Mouse (Mus musculus): ENCODE results near the gene Trappc4. TPM values are rescaled to one million over a fixed set of nuclear protein-coding genes. Genes with fewer than 3 reads are reported as not detected.
"Not testable (repeated sequence)": the region's sequence is repeated elsewhere in the genome, so short reads cannot be mapped to it uniquely, and the experiment has no call there.

The Trappc4 gene
- polyA plus RNA-seq, 1 experiment from 2014 or later: 143 TPM

DNA sequence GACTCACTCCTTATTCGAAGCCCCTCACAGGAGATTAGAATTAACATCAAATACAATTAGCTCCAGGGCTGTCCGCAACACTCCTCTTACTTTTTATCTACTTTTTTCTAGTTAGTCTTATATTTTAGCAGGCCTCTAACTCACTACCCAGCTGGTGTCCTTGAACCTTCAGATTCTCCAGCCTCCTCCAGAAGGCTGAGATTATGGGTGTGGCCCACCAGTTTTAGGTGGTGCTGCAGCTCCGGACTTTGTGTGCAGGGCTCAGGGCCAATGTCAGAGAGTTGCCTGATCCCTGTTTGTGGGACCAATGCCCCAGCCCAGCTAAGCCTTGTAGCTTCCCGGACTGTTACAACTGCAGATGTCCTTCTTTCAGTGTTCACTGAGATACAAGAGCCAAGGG is 16.2 kb upstream of the Trappc4 start:
- Histone ChIP-seq H3K4me1 (ENCODE audit: control insufficient read depth, insufficient read depth, low read length) (no peaks in the 10 kb centered on the region), H3K4me2 (replicated peaks; ENCODE audit: low read depth, low read length) (no peak overlapping the region), H3K9me3 (ENCODE audit: control insufficient read depth, low read length) (no peaks in the 10 kb centered on the region), H3K27me3 (ENCODE audit: control insufficient read depth, insufficient read depth, low read length) (no peaks in the 10 kb centered on the region), H3K9ac (ENCODE audit: low read depth, low read length) (no peak overlapping the region), H3K27ac (ENCODE audit: low read depth, low read length) (no peak overlapping the region), H3K36me3 (ENCODE audit: control insufficient read depth, insufficient read depth, low read length) (no peaks in the 10 kb centered on the region), H3K4me3 (ENCODE audit: low read length) (no peak overlapping the region)
- no peak for ATAC-seq (ENCODE audit: low FRiP score, low TSS enrichment)
- WGBS: 87% methylated on average over 4 of the region's 4 CpGs

DNA sequence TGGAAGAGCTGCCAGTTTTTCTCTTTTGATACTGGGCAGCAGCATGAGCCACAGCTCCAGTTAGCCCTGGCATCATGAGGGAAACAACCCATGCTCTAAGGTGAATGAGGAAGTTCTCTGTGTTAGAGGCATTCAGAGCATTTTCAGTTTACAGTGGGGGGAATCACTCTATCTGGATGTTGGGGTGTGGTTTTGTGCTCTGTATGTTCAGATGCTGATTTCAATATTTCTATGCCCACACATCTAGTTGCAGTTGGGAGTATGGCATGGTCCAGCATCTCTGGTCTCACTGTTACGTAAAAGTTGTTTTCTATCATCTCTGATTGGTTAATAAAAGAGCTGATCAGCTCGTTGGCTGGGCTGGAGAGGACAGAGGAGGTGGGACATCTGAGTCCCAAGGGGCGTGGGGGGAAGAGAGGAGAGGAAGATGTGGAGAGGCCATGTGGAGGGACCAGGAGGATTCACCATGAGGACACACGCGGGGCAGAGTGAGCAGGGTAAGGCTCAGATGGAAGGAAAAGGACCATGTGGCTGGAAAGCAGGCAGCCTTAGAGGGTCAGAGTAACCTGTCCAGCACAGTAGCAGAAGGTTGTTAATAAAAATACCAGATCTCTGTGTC is 13.0 kb upstream of the Trappc4 start:
- H3K27me3 ChIP-seq (ENCODE audit: control insufficient read depth, insufficient read depth, low read length): no peaks in the 10 kb centered on the region
- no peak overlapping the region for H3K4me3 ChIP-seq (ENCODE audit: low read length)
- ATAC-seq (ENCODE audit: low FRiP score, low TSS enrichment): no peak
- no peaks in the 10 kb centered on the region; the same call in 1 of the 2 replicates for H3K36me3 ChIP-seq (ENCODE audit: control insufficient read depth, insufficient read depth, low read length)
- no peak overlapping the region for H3K27ac ChIP-seq (ENCODE audit: low read depth, low read length)
- peaks cover 5% of the 10 kb centered on the region; the same call in 1 of the 2 replicates for H3K4me1 ChIP-seq (ENCODE audit: control insufficient read depth, insufficient read depth, low read length)
- WGBS: 73% methylated on average over 5 of the region's 5 CpGs
- no peak overlapping the region for H3K9ac ChIP-seq (ENCODE audit: low read depth, low read length)
- no peaks in the 10 kb centered on the region for H3K9me3 ChIP-seq (ENCODE audit: control insufficient read depth, low read length)
- no peak overlapping the region for H3K4me2 ChIP-seq (replicated peaks; ENCODE audit: low read depth, low read length)

DNA sequence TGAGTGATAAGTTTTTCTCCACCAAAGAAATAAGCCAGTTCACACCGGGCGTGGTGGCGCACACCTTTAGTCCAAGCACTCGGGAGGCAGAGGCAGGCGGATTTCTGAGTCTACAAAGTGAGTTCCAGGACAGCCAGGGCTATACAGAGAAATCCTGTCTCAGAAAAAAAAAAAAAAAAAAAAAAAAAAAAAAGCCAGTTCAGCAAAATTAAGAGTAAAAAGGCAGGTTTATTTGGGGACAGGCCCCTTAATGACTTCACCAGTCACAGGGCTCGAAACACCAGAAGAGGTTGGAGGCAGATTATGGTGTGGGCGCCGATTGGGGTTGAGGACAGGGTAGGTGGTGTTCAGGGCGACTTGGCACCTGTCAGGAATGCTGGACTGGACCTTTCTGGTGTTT is 12.3 kb upstream of the Trappc4 start:
- not testable (repeated sequence) for ATAC-seq (ENCODE audit: low FRiP score, low TSS enrichment); H3K36me3 ChIP-seq (ENCODE audit: control insufficient read depth, insufficient read depth, low read length); H3K9ac ChIP-seq (ENCODE audit: low read depth, low read length); H3K27me3 ChIP-seq (ENCODE audit: control insufficient read depth, insufficient read depth, low read length); H3K4me2 ChIP-seq (replicated peaks; ENCODE audit: low read depth, low read length); H3K4me1 ChIP-seq (ENCODE audit: control insufficient read depth, insufficient read depth, low read length); H3K9me3 ChIP-seq (ENCODE audit: control insufficient read depth, low read length); H3K27ac ChIP-seq (ENCODE audit: low read depth, low read length); H3K4me3 ChIP-seq (ENCODE audit: low read length)
- WGBS: 96% methylated on average over 9 of the region's 9 CpGs

DNA sequence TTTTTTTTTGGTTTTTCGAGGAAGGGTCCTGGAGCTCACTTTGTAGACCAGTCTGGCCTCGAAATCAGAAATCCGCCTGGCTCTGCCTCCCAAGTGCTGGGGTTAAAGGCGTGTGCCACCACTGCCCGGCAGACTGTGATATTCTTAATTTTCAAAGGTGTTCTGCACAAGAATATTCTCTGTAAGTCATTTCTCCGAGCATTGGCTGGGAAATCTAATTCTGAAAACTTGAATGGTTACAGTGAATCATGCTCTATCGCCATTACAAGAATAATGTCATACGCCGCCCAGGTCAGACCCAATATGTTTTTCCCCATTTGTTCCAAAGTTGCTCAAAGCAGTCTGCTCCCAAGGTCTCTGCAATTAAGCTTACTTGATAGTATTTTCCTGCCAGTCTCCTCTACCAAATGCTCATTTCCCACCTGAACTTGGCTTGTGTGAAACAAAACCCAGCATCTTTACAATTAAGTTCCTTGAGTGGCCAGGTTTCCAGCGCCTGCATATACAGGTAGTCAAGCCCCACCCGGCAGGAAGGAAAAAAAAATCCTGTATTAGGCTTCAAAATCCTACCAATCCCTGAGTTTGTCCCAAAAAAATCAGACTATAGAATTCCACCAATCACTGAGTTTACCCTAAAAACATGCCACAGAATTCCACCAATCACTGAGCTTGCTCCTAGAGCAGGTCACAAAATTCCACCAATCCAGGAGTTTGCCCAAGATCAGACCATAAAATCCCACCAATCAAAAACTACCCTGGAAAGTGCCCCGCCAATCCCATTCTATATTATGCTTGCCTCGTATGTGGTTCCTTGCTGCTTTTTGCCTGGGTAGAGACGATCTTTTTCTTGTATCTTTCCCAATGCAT is 11.4 kb upstream of the Trappc4 start, which contains the start of gene Ccdc84:
Ccdc84 (minus strand) TSS at position 51 of the 867 bp plus-strand sequence.
- WGBS: 79% methylated on average over 14 of the region's 14 CpGs
- peak within 1 kb of the TSS; percentile 85 for H3K4me3 ChIP-seq (ENCODE audit: low read length)
- H3K4me1 ChIP-seq (ENCODE audit: control insufficient read depth, insufficient read depth, low read length): peaks cover 5% of the 10 kb centered on the region; the same call in 1 of the 2 replicates
- H3K36me3 ChIP-seq (ENCODE audit: control insufficient read depth, insufficient read depth, low read length): peaks cover 11% of the 10 kb centered on the region
- peak within 1 kb of the TSS; percentile 79 for H3K9ac ChIP-seq (ENCODE audit: low read depth, low read length)
- peak within 1 kb of the TSS; percentile 48; the same call in 1 of the 2 replicates for H3K27ac ChIP-seq (ENCODE audit: low read depth, low read length)
- H3K4me2 ChIP-seq (replicated peaks; ENCODE audit: low read depth, low read length): peak within 1 kb of the TSS; percentile 86
- H3K27me3 ChIP-seq (ENCODE audit: control insufficient read depth, insufficient read depth, low read length): no peaks in the 10 kb centered on the region
- no peaks in the 10 kb centered on the region for H3K9me3 ChIP-seq (ENCODE audit: control insufficient read depth, low read length)
- ATAC-seq (ENCODE audit: low FRiP score, low TSS enrichment): no peak

DNA sequence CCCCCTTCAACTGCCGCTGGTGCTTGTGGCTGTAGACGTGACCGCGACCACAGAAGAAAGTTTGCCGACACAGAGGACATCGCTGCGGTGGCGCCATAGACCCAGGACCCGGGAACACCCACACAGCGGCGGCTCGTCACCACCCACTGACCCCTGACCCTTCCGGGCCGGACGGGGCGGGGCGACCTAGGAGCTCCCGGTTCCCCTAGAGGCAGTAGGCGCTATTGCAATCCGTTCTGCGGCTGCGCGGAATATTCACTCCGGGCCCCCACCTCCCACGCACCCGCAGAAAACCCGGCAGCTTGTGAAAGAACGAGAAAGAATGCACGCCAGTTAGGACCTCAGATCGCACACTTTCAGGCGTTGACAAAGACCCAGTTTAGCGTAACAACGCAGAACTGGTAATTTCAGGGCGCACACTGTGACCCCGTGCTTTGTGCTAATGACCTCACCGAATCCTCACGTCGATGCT is 10.5 kb upstream of the Trappc4 start:
- Histone ChIP-seq H3K36me3 (ENCODE audit: control insufficient read depth, insufficient read depth, low read length) (peaks cover 16% of the 10 kb centered on the region), H3K27ac (ENCODE audit: low read depth, low read length) (peak overlapping the region; percentile 48; the same call in 1 of the 2 replicates), H3K9ac (ENCODE audit: low read depth, low read length) (peak overlapping the region; percentile 79), H3K27me3 (ENCODE audit: control insufficient read depth, insufficient read depth, low read length) (no peaks in the 10 kb centered on the region), H3K9me3 (ENCODE audit: control insufficient read depth, low read length) (no peaks in the 10 kb centered on the region), H3K4me3 (ENCODE audit: low read length) (peak overlapping the region; percentile 85), H3K4me2 (replicated peaks; ENCODE audit: low read depth, low read length) (peak overlapping the region; percentile 86), H3K4me1 (ENCODE audit: control insufficient read depth, insufficient read depth, low read length) (peaks cover 5% of the 10 kb centered on the region; the same call in 1 of the 2 replicates)
- WGBS: 1% methylated on average over 38 of the region's 38 CpGs
- peak; percentile 94 for ATAC-seq (ENCODE audit: low FRiP score, low TSS enrichment)

DNA sequence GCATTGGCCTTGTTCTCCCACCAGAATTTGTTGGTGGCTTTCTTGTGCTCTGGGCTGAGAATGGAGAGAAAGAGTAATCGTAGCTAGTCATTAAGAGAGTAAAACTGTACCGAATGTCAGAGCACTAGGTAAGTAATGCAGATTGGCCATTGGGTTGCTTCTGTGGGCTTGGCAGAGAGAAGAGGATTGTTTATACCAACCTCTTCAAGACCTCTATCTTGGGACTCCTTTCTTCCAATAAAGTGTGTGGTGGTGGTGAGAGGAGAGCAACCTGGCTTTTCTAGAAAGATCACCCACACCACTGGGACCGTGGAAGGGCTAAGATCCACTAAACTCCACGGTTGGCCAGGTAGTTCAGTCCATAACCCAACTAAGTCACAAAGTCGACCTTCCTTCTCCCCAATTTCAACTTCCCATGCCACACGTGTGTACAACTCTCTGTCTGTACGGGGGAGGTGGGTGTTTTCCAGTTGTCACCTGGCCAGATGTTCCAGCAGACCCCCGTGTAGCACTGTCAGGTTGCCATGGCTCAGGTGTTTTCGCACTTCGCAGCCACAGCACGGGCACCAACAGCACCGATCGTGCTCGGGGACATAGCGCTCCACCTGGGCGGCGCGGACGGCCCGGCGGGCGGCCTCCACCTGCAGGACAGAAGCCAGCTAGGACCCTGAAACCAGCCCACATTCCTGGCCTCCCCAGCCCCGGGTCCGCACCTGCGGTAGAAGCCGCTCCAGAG is 9.9 kb upstream of the Trappc4 start:
- peak; percentile 83 for ATAC-seq (ENCODE audit: low FRiP score, low TSS enrichment)
- H3K9ac ChIP-seq (ENCODE audit: low read depth, low read length): peak overlapping the region; percentile 79

DNA sequence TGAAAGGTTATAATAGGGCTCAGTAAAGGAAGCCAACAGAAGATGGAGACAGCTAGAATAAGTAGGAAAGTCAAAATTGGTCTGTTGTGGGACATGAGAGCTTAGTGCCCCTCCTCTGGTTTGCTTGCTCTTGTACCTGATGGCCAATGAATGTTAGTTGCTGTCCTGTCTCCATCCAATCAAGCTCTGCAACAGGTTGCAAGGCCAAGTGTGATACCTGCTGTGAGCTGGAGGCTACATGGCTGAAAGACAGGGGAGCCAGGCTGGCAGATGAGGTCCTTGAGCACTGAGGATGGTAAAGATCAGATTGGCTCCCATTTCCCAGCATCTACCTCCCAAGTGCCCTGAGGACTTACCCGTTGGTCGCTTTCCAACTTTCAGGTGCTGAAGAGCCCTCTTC is 5.4 kb upstream of the Trappc4 start:
- Histone ChIP-seq H3K27me3 (ENCODE audit: control insufficient read depth, insufficient read depth, low read length) (no peaks in the 10 kb centered on the region), H3K36me3 (ENCODE audit: control insufficient read depth, insufficient read depth, low read length) (peaks cover 59% of the 10 kb centered on the region), H3K4me1 (ENCODE audit: control insufficient read depth, insufficient read depth, low read length) (peaks cover 5% of the 10 kb centered on the region; the same call in 1 of the 2 replicates), H3K9me3 (ENCODE audit: control insufficient read depth, low read length) (no peaks in the 10 kb centered on the region), H3K27ac (ENCODE audit: low read depth, low read length) (no peak overlapping the region), H3K4me3 (ENCODE audit: low read length) (no peak overlapping the region), H3K4me2 (replicated peaks; ENCODE audit: low read depth, low read length) (no peak overlapping the region), H3K9ac (ENCODE audit: low read depth, low read length) (no peak overlapping the region)
- ATAC-seq (ENCODE audit: low FRiP score, low TSS enrichment): no peak
- 74% methylated on average over 2 of the region's 2 CpGs for WGBS

More for the DNA sequence above, 9.9 kb upstream of the Trappc4 start:
- 8% methylated on average over 26 of the region's 26 CpGs for WGBS
- Histone ChIP-seq H3K4me2 (replicated peaks; ENCODE audit: low read depth, low read length) (peak overlapping the region; percentile 86), H3K9me3 (ENCODE audit: control insufficient read depth, low read length) (no peaks in the 10 kb centered on the region), H3K4me3 (ENCODE audit: low read length) (peak overlapping the region; percentile 85), H3K27ac (ENCODE audit: low read depth, low read length) (peak overlapping the region; percentile 48; the same call in 1 of the 2 replicates), H3K4me1 (ENCODE audit: control insufficient read depth, insufficient read depth, low read length) (peaks cover 5% of the 10 kb centered on the region; the same call in 1 of the 2 replicates), H3K36me3 (ENCODE audit: control insufficient read depth, insufficient read depth, low read length) (peaks cover 22% of the 10 kb centered on the region), H3K27me3 (ENCODE audit: control insufficient read depth, insufficient read depth, low read length) (no peaks in the 10 kb centered on the region)

DNA sequence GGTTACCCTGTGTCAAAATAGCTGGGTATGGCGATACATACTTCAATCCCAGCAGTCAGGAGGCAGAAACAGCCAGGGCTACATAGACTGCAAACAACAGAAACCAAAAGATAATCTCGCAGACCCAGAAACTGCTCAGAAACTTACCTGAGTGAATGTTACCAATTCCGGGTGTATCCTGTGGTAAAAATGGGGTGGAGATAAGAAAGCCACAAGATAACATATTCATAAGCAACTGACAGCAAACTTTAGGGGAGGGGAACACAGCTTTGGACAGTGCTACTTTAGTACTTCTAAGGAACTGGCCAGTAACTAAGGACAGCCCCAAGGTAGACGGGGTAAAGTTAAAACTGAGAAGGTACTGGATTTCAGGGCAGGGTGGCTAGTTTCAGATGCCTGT is 4.9 kb upstream of the Trappc4 start:
- Histone ChIP-seq H3K27me3 (ENCODE audit: control insufficient read depth, insufficient read depth, low read length) (no peaks in the 10 kb centered on the region), H3K4me1 (ENCODE audit: control insufficient read depth, insufficient read depth, low read length) (peaks cover 4% of the 10 kb centered on the region; the same call in 1 of the 2 replicates), H3K9me3 (ENCODE audit: control insufficient read depth, low read length) (no peaks in the 10 kb centered on the region), H3K27ac (ENCODE audit: low read depth, low read length) (no peak overlapping the region), H3K36me3 (ENCODE audit: control insufficient read depth, insufficient read depth, low read length) (peaks cover 59% of the 10 kb centered on the region), H3K9ac (ENCODE audit: low read depth, low read length) (no peak overlapping the region), H3K4me2 (replicated peaks; ENCODE audit: low read depth, low read length) (no peak overlapping the region), H3K4me3 (ENCODE audit: low read length) (no peak overlapping the region)
- no peak for ATAC-seq (ENCODE audit: low FRiP score, low TSS enrichment)
- 91% methylated on average over 4 of the region's 4 CpGs for WGBS
